Mouse (Mus musculus): ENCODE data around the gene Bri3.

Gene Bri3

GRCm38 (mm10) chr5:144258131-144258611 is 13.9 kb downstream of the Bri3 start:
- in situ Hi-C loops (cut with MboI, MseI): loop anchor here (10.0 kb wide), 2 partner anchors 97 to 487 kb away; partner anchors contain the start of gene Baiap2l1 (in 1 of the 2)

GRCm38 (mm10) chr5:144258687-144259086 is 14.4 kb downstream of the Bri3 start:
- in situ Hi-C loops (cut with MboI, MseI): loop anchor here (10.0 kb wide), 2 partner anchors 96 to 486 kb away; partner anchors contain the start of gene Baiap2l1 (in 1 of the 2)

GRCm38 (mm10) chr5:144259228-144259627 is 15.0 kb downstream of the Bri3 start:
- in situ Hi-C loops (cut with MboI, MseI): loop anchor here (10.0 kb wide), 2 partner anchors 96 to 486 kb away; partner anchors contain the start of gene Baiap2l1 (in 1 of the 2)

DNA sequence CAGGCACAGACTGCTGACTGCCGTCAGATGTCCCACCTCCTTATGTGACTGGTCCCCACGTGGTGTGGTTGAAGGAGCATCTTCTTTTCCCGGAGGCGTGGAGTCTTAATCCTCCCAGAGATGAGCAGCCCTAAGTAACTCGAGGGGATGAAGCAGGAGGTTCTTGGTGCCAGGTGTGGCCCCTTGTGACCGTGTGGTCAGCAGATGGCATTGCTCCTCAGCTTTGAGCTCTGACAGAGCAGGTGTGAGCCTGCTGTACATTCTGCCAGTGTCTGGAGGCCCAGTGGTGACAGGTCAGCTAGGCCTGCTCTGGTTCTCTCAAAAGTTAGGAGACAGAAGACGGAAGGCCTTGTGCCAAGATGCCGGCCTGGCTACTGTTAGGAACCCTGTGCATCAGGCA is 16.2 kb downstream of the Bri3 start:
- in situ Hi-C loops (cut with MboI, MseI): no loop called here

DNA sequence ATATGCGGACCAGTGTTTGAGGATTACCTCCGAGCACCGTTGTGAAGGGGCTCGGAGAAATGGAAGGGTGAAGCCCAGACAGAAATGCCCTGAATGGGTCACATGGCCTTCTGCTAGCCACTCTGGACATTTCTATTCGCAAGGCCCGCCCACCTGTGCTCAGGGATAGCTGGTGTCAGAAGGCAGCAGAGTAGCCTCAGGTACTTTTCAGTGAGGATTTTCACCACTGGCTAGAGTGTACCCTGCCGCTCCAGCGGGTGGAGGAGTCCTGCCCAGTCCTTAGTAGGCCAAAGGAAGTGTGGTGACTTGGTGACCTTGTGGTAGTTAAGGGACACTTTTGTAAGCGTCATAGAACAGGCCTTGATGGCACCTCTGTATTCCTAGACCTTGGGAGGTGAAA is 17.1 kb downstream of the Bri3 start:
- in situ Hi-C loops (cut with MboI, MseI): no loop called here

DNA sequence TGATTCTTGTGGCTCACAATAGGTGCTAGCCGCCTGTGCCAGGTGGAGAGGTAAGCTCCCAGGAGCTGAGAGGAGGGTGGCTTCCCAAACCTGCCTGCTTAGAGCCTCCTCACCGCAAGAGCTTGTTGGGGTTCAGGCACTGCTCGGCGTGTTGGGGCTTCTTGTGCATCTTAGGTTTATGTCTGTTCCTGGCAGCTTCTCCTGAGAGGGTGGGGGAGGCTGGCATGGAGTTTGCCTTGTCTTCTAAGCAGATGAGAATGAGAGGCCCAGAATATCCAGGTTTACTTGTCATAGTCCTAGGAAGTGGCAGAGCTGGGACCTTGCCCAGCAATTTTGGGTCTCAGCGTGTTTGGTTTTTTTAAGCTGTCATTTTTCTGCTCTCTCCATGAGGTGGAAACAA is 17.6 kb downstream of the Bri3 start:
- in situ Hi-C loops (cut with MboI, MseI): no loop called here

- in situ Hi-C loops (cut with MboI, MseI): no loop called here
Observed at GRCm38 (mm10) chr5:144263082-144263481, 18.8 kb downstream of the Bri3 start.

DNA sequence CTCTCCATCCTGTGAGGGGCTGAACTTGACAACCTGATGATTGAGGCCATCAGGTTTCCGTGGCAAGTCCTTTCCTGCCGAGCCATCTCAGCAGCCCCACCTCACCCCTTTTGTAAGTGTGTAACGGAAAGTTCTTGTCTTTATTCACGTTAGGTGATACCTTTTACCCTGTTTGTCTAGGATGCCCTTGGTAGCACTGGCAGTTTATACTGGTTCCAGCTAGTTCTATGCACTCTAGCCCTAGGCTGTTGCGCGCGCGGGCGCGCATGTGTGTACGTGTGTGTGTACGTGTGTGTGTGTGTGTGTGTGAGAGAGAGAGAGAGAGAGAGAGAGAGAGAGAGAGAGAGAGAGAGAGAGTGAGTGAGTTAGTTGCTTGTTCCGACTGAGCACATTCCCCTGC is 19.3 kb downstream of the Bri3 start:
- in situ Hi-C loops (cut with MboI, MseI): no loop called here

GRCm38 (mm10) chr5:144267535-144268241 is 23.5 kb downstream of the Bri3 start:
- in situ Hi-C loops (cut with MboI, MseI): no loop called here

DNA sequence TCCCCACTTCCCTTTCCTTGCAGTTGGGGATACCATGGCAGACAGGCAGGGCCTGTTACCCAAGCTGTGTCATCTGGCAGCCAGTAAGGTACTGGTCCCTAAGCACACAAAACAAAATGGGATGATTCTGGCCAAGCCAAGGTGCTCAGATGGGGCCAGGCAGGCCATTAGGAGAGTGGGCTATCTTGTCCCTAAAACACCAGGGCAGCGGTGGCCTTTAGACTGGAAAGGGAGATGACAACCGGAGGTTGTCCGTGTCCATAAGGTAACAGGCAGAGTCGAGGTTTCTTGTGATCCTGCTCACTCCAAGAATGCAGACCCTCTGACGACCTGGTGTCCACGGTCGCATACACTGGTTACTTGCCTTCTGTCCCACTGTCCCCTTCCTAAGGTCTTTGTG is 25.7 kb downstream of the Bri3 start:
- in situ Hi-C loops (cut with MboI, MseI): no loop called here

DNA sequence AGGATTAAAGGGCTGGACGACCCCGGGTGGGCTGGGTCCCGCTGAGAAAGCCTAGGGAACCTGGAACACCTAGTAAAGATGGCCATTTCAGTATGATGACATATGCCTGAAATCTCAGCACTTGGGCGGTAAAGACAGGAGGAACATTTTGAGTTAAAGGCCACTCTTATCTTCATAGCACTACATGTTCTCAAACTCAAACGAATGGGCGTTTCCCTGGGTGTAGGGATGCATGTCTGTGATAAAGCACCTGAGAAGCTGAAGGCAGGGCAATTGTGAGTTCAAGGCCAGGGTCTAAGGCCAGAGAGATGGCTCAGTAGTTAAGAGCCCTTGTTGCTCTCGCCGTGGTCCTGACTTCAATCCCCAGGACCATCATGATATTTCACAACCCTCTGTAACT is 26.2 kb downstream of the Bri3 start:
- in situ Hi-C loops (cut with MboI, MseI): no loop called here

GRCm38 (mm10) chr5:144271118-144271517 is 26.9 kb downstream of the Bri3 start:
- in situ Hi-C loops (cut with MboI, MseI): no loop called here

DNA sequence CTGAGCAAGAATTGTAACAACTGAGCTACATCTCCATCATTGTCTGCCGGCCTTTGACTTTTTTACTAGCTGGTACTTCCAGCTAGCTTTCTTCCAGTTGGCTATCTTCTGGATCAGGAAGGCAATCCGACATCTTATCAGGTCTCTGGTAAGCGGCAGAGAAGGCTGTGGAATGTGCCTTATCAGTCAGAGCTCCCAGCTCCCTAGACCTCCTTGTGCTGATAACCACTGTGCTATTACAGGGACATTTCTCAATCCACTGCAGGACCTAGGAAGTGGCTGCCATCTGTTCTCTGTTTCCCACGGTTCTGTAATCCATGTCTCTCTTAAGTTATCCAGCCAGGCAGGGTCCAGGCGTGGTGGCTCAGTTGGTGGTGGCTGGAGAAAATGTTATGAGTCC is 27.5 kb downstream of the Bri3 start:
- in situ Hi-C loops (cut with MboI, MseI): no loop called here

DNA sequence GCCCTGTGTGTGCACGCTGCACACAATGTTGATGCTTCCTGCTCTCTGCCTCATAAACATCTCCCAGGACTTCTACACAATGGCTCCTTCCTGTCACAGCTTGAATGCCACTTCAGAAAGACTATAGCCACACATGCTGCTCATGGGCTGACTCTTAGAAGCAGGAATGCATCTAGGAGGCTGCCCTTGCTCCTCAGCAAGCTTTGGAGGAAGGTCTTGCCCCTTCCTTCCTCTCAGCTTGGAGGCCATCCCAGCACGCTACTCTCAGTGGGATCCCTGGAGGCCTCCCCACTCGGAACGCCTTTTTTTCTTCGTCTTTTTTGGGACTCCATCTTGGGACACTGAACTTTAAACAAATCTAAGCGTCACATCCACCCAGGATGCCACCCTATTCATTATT is 30.7 kb downstream of the Bri3 start:
- in situ Hi-C loops (cut with MboI, MseI): no loop called here

- in situ Hi-C loops (cut with MboI, MseI): no loop called here
Observed at GRCm38 (mm10) chr5:144276898-144277630, 32.8 kb downstream of the Bri3 start.

- in situ Hi-C loops (cut with MboI, MseI): no loop called here
Observed at GRCm38 (mm10) chr5:144278374-144278960, 34.2 kb downstream of the Bri3 start.

DNA sequence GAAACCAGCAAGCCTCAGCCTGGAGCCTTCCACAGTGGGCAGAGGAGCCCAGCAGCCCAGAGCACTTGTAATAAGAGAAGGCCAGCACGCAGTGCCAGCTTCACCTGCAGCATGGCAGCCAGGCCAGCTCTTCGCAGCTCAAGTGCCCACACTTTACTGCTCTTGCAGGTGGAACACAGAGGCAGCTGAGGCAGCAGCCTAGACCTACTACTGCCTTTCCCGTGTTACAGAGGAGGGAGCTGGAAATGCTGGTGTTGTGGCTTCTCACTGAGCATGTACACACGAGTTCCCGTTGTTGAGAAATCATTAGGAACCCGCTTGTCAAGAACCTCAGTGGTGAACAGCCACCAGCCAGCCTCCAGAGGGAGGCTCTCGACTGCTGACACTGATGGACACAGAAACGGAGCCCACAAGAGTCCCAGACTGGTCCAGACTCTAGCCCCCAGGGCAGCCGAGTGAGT is 34.9 kb downstream of the Bri3 start:
- in situ Hi-C loops (cut with MboI, MseI): no loop called here

DNA sequence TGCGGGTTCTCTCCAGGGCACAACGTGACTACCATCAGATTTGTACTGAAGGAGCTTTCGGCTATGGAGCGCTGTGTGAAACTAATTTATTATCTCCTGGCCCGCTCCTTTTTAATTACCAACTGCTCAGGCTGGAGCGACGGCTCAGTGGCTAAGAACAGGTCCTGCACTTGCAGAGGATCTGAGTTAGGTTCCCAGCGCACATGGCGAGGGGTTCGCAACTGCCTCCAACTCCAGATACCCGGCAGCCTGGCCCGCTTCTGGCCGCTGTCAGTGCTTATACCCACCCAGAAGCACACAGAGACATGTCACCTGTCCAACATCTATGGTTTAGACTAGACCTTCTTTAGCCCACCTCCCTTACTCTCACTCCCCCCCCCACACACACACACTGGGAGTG is 35.7 kb downstream of the Bri3 start:
- in situ Hi-C loops (cut with MboI, MseI): no loop called here

- in situ Hi-C loops (cut with MboI, MseI): no loop called here
Observed at GRCm38 (mm10) chr5:144282470-144283260, 38.4 kb downstream of the Bri3 start.

- in situ Hi-C loops (cut with MboI, MseI): no loop called here
Observed at GRCm38 (mm10) chr5:144283551-144284031, 39.4 kb downstream of the Bri3 start.

DNA sequence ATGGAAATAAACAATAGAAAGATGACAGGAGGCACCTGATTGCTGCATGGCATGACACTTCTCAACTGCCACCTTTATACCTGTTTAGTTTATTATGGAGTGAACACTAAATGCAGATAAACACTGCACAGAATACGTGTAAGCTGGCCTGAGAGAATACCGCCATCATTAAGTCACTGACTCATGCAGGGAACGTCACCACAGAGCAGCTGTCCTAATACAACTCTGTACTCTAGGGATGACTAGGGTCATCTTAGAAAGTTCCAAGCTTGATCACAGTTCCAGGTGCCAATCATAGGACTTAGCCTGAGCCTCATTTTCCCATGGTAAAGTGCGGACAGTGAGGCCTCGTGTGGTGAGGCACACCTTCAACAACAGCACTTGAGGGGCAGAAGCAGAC is 40.4 kb downstream of the Bri3 start:
- in situ Hi-C loops (cut with MboI, MseI): no loop called here
